Mouse (Mus musculus): Measurements from ENCODE around the gene Gm20708.

Gene Gm20708

GRCm38 (mm10) chr11:117809407-117810311, at the start of gene Gm20708, which contains the start of gene Syngr2:
Gm20708 (plus strand) TSS chr11:117809668.
Syngr2 (plus strand) TSS chr11:117809668.
- DNase-seq (ENCODE audit: low spot score) = no peak

GRCm38 (mm10) chr11:117760374-117761119, 48.9 kb upstream of the Gm20708 start:
- no peak for DNase-seq (ENCODE audit: low spot score)

- DNase-seq (ENCODE audit: low spot score) = no peak
Measured at GRCm38 (mm10) chr11:117761801-117762200, 47.7 kb upstream of the Gm20708 start.

- DNase-seq (ENCODE audit: low spot score) = no peak
Measured at GRCm38 (mm10) chr11:117762246-117762645, 47.2 kb upstream of the Gm20708 start.

GRCm38 (mm10) chr11:117764319-117764718, 45.1 kb upstream of the Gm20708 start:
- no peak for DNase-seq (ENCODE audit: low spot score)

GRCm38 (mm10) chr11:117765361-117765760, 44.1 kb upstream of the Gm20708 start:
- DNase-seq (ENCODE audit: low spot score) = no peak

GRCm38 (mm10) chr11:117766275-117766674, 43.2 kb upstream of the Gm20708 start:
- no peak for DNase-seq (ENCODE audit: low spot score)

GRCm38 (mm10) chr11:117768725-117769682, 40.5 kb upstream of the Gm20708 start:
- DNase-seq (ENCODE audit: low spot score) = no peak

GRCm38 (mm10) chr11:117769683-117770047, 39.8 kb upstream of the Gm20708 start:
- no peak for DNase-seq (ENCODE audit: low spot score)

GRCm38 (mm10) chr11:117770407-117770806, 39.1 kb upstream of the Gm20708 start:
- DNase-seq (ENCODE audit: low spot score) = no peak

GRCm38 (mm10) chr11:117772352-117772751, 37.1 kb upstream of the Gm20708 start:
- no peak for DNase-seq (ENCODE audit: low spot score)

- DNase-seq (ENCODE audit: low spot score) = no peak
Measured at GRCm38 (mm10) chr11:117774925-117775324, 34.5 kb upstream of the Gm20708 start.

- DNase-seq (ENCODE audit: low spot score) = no peak
Measured at GRCm38 (mm10) chr11:117775540-117775939, 33.9 kb upstream of the Gm20708 start.

- DNase-seq (ENCODE audit: low spot score) = no peak
Measured at GRCm38 (mm10) chr11:117776085-117776792, 33.2 kb upstream of the Gm20708 start.

- no peak for DNase-seq (ENCODE audit: low spot score)
Measured at GRCm38 (mm10) chr11:117777111-117777510, 32.4 kb upstream of the Gm20708 start.

- DNase-seq (ENCODE audit: low spot score) = no peak
Measured at GRCm38 (mm10) chr11:117778031-117778430, 31.4 kb upstream of the Gm20708 start.

- no peak for DNase-seq (ENCODE audit: low spot score)
Measured at GRCm38 (mm10) chr11:117778851-117779433, 30.5 kb upstream of the Gm20708 start.

- peak; percentile 49 for DNase-seq (ENCODE audit: low spot score)
Measured at GRCm38 (mm10) chr11:117779434-117780198, 29.9 kb upstream of the Gm20708 start.

- DNase-seq (ENCODE audit: low spot score) = no peak
Measured at GRCm38 (mm10) chr11:117780199-117780515, 29.3 kb upstream of the Gm20708 start.

GRCm38 (mm10) chr11:117780582-117781111, 28.8 kb upstream of the Gm20708 start:
- DNase-seq (ENCODE audit: low spot score) = peak; percentile 59
